Mouse (Mus musculus): ENCODE results near the gene Dcaf6. TPM values are rescaled to one million over a fixed set of nuclear protein-coding genes. Genes with fewer than 3 reads are reported as not detected.

Gene Dcaf6
- polyA plus RNA-seq, 1 experiment from 2014 or later = 12.2 TPM

DNA sequence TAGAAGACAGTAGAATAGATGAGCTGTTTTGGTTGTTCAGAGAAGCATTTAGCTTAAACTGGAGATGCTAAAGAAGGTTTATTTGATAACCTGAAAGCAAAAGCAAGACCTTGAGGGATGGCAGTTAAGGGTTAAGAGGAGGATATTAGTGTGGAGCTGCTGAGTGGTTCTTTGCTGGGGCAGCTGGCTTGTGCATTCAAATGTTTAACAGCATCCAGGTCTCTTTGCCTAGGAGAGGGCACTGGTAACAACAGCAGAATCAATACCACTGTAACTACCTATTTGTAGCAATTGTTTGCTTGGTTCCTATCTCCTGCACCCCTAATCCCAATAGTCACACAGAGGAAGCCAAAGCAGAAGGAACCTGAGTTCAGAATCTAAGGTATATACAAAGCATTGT lies 9.4 kb upstream of the Dcaf6 start:
- no peak overlapping the region for H3K9ac ChIP-seq (replicated peaks; ENCODE audit: low read length)
- ATAC-seq (replicated peaks; ENCODE audit: insufficient number of reproducible peaks, low FRiP score, low TSS enrichment, low read depth) = no peak
- no peak overlapping the region for H3K4me2 ChIP-seq (ENCODE audit: low read depth, low read length)
- H3K27me3 ChIP-seq (ENCODE audit: control insufficient read depth, insufficient read depth, low read length) = no peaks in the 10 kb centered on the region
- no peak for DNase-seq (ENCODE audit: low spot score)
- H3K36me3 ChIP-seq (replicated peaks; ENCODE audit: control insufficient read depth, insufficient read depth, low read depth, low read length) = no peaks in the 10 kb centered on the region
- no peaks in the 10 kb centered on the region for H3K4me1 ChIP-seq (ENCODE audit: control insufficient read depth, insufficient read depth, low read length)
- no peaks in the 10 kb centered on the region for H3K9me3 ChIP-seq (replicated peaks; ENCODE audit: control insufficient read depth, low read length)
- H3K4me3 ChIP-seq (ENCODE audit: low read depth, low read length) = no peak overlapping the region
- no peak overlapping the region for H3K27ac ChIP-seq (replicated peaks; ENCODE audit: low read depth, low read length)

- Histone ChIP-seq H3K9ac (replicated peaks; ENCODE audit: low read length) (no peak overlapping the region), H3K4me3 (ENCODE audit: low read depth, low read length) (no peak overlapping the region), H3K4me1 (ENCODE audit: control insufficient read depth, insufficient read depth, low read length) (no peaks in the 10 kb centered on the region), H3K36me3 (replicated peaks; ENCODE audit: control insufficient read depth, insufficient read depth, low read depth, low read length) (no peaks in the 10 kb centered on the region), H3K27ac (replicated peaks; ENCODE audit: low read depth, low read length) (no peak overlapping the region), H3K9me3 (replicated peaks; ENCODE audit: control insufficient read depth, low read length) (no peaks in the 10 kb centered on the region), H3K4me2 (ENCODE audit: low read depth, low read length) (no peak overlapping the region), H3K27me3 (ENCODE audit: control insufficient read depth, insufficient read depth, low read length) (no peaks in the 10 kb centered on the region)
- DNase-seq (ENCODE audit: low spot score) (no peak), ATAC-seq (replicated peaks; ENCODE audit: insufficient number of reproducible peaks, low FRiP score, low TSS enrichment, low read depth) (no peak)
Observed at GRCm38 (mm10) chr1:165468971-165469370, 8.7 kb upstream of the Dcaf6 start.

GRCm38 (mm10) chr1:165464574-165464973 lies 4.3 kb upstream of the Dcaf6 start:
- no peaks in the 10 kb centered on the region for H3K4me1 ChIP-seq (ENCODE audit: control insufficient read depth, insufficient read depth, low read length)
- H3K27me3 ChIP-seq (ENCODE audit: control insufficient read depth, insufficient read depth, low read length) = no peaks in the 10 kb centered on the region
- ATAC-seq (replicated peaks; ENCODE audit: insufficient number of reproducible peaks, low FRiP score, low TSS enrichment, low read depth) (no peak), DNase-seq (ENCODE audit: low spot score) (no peak)
- H3K27ac ChIP-seq (replicated peaks; ENCODE audit: low read depth, low read length) = no peak overlapping the region
- H3K4me2 ChIP-seq (ENCODE audit: low read depth, low read length) = no peak overlapping the region
- WGBS = 86% methylated on average over 3 of the region's 3 CpGs
- H3K9me3 ChIP-seq (replicated peaks; ENCODE audit: control insufficient read depth, low read length) = no peaks in the 10 kb centered on the region
- no peaks in the 10 kb centered on the region for H3K36me3 ChIP-seq (replicated peaks; ENCODE audit: control insufficient read depth, insufficient read depth, low read depth, low read length)
- no peak overlapping the region for H3K9ac ChIP-seq (replicated peaks; ENCODE audit: low read length)
- no peak overlapping the region for H3K4me3 ChIP-seq (ENCODE audit: low read depth, low read length)

DNA sequence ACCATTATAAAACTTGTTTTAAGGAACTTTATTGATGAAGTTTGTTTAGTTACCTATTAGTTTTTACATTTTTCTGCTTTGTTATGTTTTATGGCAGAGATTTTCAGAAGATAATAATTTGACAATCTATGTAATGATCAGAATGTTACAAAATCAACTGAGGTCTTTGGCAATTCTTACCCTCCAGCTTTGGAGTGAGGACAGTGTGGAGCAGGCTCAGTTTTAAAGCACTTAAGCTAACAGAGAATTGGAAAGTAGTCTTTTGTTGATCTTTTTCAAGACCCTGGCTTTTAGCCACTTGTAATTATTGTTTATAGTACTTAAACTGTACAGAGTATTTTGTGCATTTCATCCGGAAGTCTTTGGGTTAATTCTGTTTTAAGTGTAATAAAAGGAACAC lies 2.6 kb upstream of the Dcaf6 start:
- Histone ChIP-seq H3K36me3 (replicated peaks; ENCODE audit: control insufficient read depth, insufficient read depth, low read depth, low read length) (no peaks in the 10 kb centered on the region), H3K27ac (replicated peaks; ENCODE audit: low read depth, low read length) (no peak overlapping the region), H3K4me1 (ENCODE audit: control insufficient read depth, insufficient read depth, low read length) (no peaks in the 10 kb centered on the region), H3K27me3 (ENCODE audit: control insufficient read depth, insufficient read depth, low read length) (no peaks in the 10 kb centered on the region), H3K4me2 (ENCODE audit: low read depth, low read length) (no peak overlapping the region), H3K9ac (replicated peaks; ENCODE audit: low read length) (no peak overlapping the region), H3K9me3 (replicated peaks; ENCODE audit: control insufficient read depth, low read length) (no peaks in the 10 kb centered on the region), H3K4me3 (ENCODE audit: low read depth, low read length) (no peak overlapping the region)
- DNase-seq (ENCODE audit: low spot score) (no peak), ATAC-seq (replicated peaks; ENCODE audit: insufficient number of reproducible peaks, low FRiP score, low TSS enrichment, low read depth) (no peak)
- 83% methylated on average over 1 of the region's 1 CpGs for WGBS

- Histone ChIP-seq H3K9me3 (replicated peaks; ENCODE audit: control insufficient read depth, low read length) (no peaks in the 10 kb centered on the region), H3K4me1 (ENCODE audit: control insufficient read depth, insufficient read depth, low read length) (no peaks in the 10 kb centered on the region), H3K4me2 (ENCODE audit: low read depth, low read length) (peak overlapping the region; percentile 63), H3K4me3 (ENCODE audit: low read depth, low read length) (peak overlapping the region; percentile 90), H3K27me3 (ENCODE audit: control insufficient read depth, insufficient read depth, low read length) (no peaks in the 10 kb centered on the region), H3K27ac (replicated peaks; ENCODE audit: low read depth, low read length) (no peak overlapping the region), H3K36me3 (replicated peaks; ENCODE audit: control insufficient read depth, insufficient read depth, low read depth, low read length) (no peaks in the 10 kb centered on the region), H3K9ac (replicated peaks; ENCODE audit: low read length) (peak overlapping the region; percentile 69)
- peak; percentile 6 for DNase-seq (ENCODE audit: low spot score)
- WGBS = 3% methylated on average over 9 of the region's 9 CpGs
- no peak for ATAC-seq (replicated peaks; ENCODE audit: insufficient number of reproducible peaks, low FRiP score, low TSS enrichment, low read depth)
Observed at GRCm38 (mm10) chr1:165461681-165462080, 1.4 kb upstream of the Dcaf6 start.

DNA sequence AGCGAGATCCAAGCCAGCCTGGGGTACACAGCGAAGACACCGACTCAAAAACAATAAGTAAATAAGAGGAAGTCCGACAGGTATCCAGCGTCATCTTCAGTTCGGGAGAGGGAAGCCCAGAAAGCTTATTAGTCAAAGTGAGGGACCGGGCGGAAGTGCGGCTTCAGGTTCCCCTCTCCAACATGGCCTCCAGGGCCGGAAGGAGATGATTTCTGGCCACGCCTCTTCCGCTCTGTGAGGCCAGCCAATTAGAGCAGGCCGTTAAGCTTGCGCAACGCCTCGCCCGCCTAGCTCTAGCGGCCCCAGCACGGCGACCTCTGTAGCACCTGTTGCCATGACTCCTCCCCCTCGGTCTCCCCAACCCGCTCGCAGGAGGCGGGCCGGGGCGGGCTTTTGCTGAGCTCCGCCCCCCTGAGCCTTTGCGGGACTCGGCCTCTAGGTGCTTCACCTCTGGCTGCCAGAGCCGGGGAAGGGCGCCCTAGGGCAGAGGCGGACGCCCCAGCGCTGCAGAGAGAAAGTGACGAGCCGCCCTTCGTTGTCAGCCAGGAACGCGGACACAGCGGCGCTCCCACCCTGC lies 614 bp upstream of the Dcaf6 start:
- H3K9ac ChIP-seq (replicated peaks; ENCODE audit: low read length) = peak overlapping the region; percentile 69
- no peaks in the 10 kb centered on the region for H3K9me3 ChIP-seq (replicated peaks; ENCODE audit: control insufficient read depth, low read length)
- no peaks in the 10 kb centered on the region for H3K4me1 ChIP-seq (ENCODE audit: control insufficient read depth, insufficient read depth, low read length)
- no peaks in the 10 kb centered on the region for H3K36me3 ChIP-seq (replicated peaks; ENCODE audit: control insufficient read depth, insufficient read depth, low read depth, low read length)
- peak; percentile 98 for DNase-seq (ENCODE audit: low spot score)
- H3K4me3 ChIP-seq (ENCODE audit: low read depth, low read length) = peak overlapping the region; percentile 90
- H3K27me3 ChIP-seq (ENCODE audit: control insufficient read depth, insufficient read depth, low read length) = no peaks in the 10 kb centered on the region
- peak overlapping the region; percentile 63 for H3K4me2 ChIP-seq (ENCODE audit: low read depth, low read length)
- WGBS = 0% methylated on average over 40 of the region's 41 CpGs
- peak overlapping the region; percentile 78; the same call in 1 of the 2 replicates for H3K27ac ChIP-seq (replicated peaks; ENCODE audit: low read depth, low read length)
- peak; percentile 96 for ATAC-seq (replicated peaks; ENCODE audit: insufficient number of reproducible peaks, low FRiP score, low TSS enrichment, low read depth)

DNA sequence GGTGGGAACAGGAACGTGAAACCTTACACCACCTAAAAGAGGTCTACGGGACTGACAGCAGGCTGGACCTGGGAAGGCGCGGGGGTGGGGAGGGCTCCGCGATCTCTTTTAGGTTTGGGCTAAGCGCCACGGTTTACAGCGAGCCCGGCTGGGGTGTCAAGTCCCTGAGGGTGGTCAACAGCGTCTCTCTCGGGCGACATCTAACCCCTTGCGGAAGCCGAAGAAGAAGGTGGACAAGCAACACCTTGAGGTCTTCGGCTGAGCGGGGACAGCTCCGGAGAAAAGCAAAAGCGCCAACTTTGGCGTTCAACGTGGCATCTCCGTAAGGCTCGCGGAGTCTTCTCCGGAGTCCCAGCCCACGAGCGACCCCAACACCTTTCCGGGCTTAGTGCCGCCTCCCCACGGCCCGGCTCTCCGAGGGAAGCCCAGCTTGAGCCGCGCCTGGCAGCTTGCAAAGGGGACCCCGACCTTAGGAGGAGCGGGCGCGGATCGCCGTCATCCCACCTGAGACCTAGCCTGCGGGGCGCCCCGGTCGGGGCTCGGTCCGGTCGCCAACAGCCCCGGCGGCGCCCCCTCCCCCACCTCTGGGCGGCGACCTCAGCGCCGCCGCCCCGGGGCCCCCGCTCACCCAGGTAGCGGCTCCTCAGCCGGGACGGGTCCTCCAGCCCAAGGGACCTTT lies 633 bp downstream of the Dcaf6 start:
- H3K36me3 ChIP-seq (replicated peaks; ENCODE audit: control insufficient read depth, insufficient read depth, low read depth, low read length) = no peaks in the 10 kb centered on the region
- DNase-seq (ENCODE audit: low spot score) (peak; percentile 48), ATAC-seq (replicated peaks; ENCODE audit: insufficient number of reproducible peaks, low FRiP score, low TSS enrichment, low read depth) (peak; percentile 1)
- H3K4me2 ChIP-seq (ENCODE audit: low read depth, low read length) = peak overlapping the region; percentile 83
- H3K9me3 ChIP-seq (replicated peaks; ENCODE audit: control insufficient read depth, low read length) = no peaks in the 10 kb centered on the region
- WGBS = under 1% methylated on average over 59 of the region's 60 CpGs
- H3K4me3 ChIP-seq (ENCODE audit: low read depth, low read length) = peak overlapping the region; percentile 90
- H3K27ac ChIP-seq (replicated peaks; ENCODE audit: low read depth, low read length) = peak overlapping the region; percentile 38
- H3K27me3 ChIP-seq (ENCODE audit: control insufficient read depth, insufficient read depth, low read length) = no peaks in the 10 kb centered on the region
- H3K9ac ChIP-seq (replicated peaks; ENCODE audit: low read length) = peak overlapping the region; percentile 65
- H3K4me1 ChIP-seq (ENCODE audit: control insufficient read depth, insufficient read depth, low read length) = no peaks in the 10 kb centered on the region

DNA sequence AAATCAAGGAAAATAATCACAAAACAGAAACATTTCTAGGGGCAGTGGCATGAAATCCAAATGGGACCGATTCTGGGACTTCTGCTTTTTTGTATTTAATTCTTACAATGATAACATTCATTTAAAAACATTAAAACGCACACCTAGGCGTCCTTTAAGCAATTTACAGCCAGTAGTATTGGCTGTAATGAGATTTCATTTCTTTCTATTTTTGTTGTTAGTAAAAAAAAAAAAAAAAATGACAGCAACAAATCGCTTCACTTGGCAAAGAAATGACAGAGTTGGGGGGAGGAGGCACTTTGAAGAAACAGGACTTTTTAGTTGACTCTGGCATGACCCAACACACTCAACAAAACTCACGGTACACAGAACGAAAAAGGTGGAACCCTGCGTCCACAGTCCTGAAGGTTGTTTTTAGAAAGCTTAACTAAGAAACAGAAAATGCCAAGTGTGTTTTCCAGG lies 1.2 kb downstream of the Dcaf6 start:
- Histone ChIP-seq H3K9ac (replicated peaks; ENCODE audit: low read length) (peak overlapping the region; percentile 65; the same call in 1 of the 2 replicates), H3K36me3 (replicated peaks; ENCODE audit: control insufficient read depth, insufficient read depth, low read depth, low read length) (no peaks in the 10 kb centered on the region), H3K9me3 (replicated peaks; ENCODE audit: control insufficient read depth, low read length) (no peaks in the 10 kb centered on the region), H3K4me2 (ENCODE audit: low read depth, low read length) (peak overlapping the region; percentile 83), H3K27ac (replicated peaks; ENCODE audit: low read depth, low read length) (no peak overlapping the region), H3K4me1 (ENCODE audit: control insufficient read depth, insufficient read depth, low read length) (no peaks in the 10 kb centered on the region), H3K4me3 (ENCODE audit: low read depth, low read length) (peak overlapping the region; percentile 90), H3K27me3 (ENCODE audit: control insufficient read depth, insufficient read depth, low read length) (no peaks in the 10 kb centered on the region)
- DNase-seq (ENCODE audit: low spot score) (no peak), ATAC-seq (replicated peaks; ENCODE audit: insufficient number of reproducible peaks, low FRiP score, low TSS enrichment, low read depth) (no peak)
- WGBS = 20% methylated on average over 7 of the region's 7 CpGs

Data from embryonic facial prominence, embryonic 11.5 days (tissue).